Mouse (Mus musculus): Measurements from ENCODE around the gene Zfp575. TPM values are rescaled to one million over a fixed set of nuclear protein-coding genes. Genes with fewer than 3 reads are reported as not detected.
A peak's percentile ranks its signal among the peaks of the same experiment; 100 is the strongest.
"Not testable (repeated sequence)": the region's sequence is repeated elsewhere in the genome, so short reads cannot be mapped to it uniquely, and the experiment has no call there.

Gene Zfp575
- 4.8 and 9.6 TPM in 2 replicates for polyA plus RNA-seq (2012; rRNA removed)

- DNase-seq (ENCODE audit: low read depth), result peak; percentile 94
- TF ChIP-seq POLR2A (IDR thresholded peaks at IDR 0.05; ENCODE audit: borderline replicate concordance, extremely low read depth, insufficient read depth, insufficient read length, poor library complexity, severe bottlenecking) (peak; percentile 69; the same call in 1 of the 2 replicates), CTCF (IDR thresholded peaks at IDR 0.05; ENCODE audit: borderline replicate concordance, extremely low read depth, insufficient read depth, insufficient read length) (no peak)
These were observed at the start of gene Zfp575, which contains the start of gene Ethe1 for GRCm38 (mm10) chr7:24587330-24588105. Gene Zfp575, minus strand, starts transcription at chr7:24587641. Gene Ethe1, plus strand, starts transcription at chr7:24587543.

GRCm38 (mm10) chr7:24637046-24637445 lies 49.6 kb upstream of the Zfp575 start:
- TF ChIP-seq POLR2A (IDR thresholded peaks at IDR 0.05; ENCODE audit: borderline replicate concordance, extremely low read depth, insufficient read depth, insufficient read length, poor library complexity, severe bottlenecking), result no peak
- TF ChIP-seq CTCF (IDR thresholded peaks at IDR 0.05; ENCODE audit: borderline replicate concordance, extremely low read depth, insufficient read depth, insufficient read length), result no peak
- no peak for DNase-seq (ENCODE audit: low read depth)

GRCm38 (mm10) chr7:24636264-24636663 lies 48.8 kb upstream of the Zfp575 start, which contains the start of gene Lypd3:
Gene Lypd3, plus strand, starts transcription at chr7:24636550.
- TF ChIP-seq POLR2A (IDR thresholded peaks at IDR 0.05; ENCODE audit: borderline replicate concordance, extremely low read depth, insufficient read depth, insufficient read length, poor library complexity, severe bottlenecking) (no peak), CTCF (IDR thresholded peaks at IDR 0.05; ENCODE audit: borderline replicate concordance, extremely low read depth, insufficient read depth, insufficient read length) (no peak)
- no peak for DNase-seq (ENCODE audit: low read depth)

- TF ChIP-seq POLR2A (IDR thresholded peaks at IDR 0.05; ENCODE audit: borderline replicate concordance, extremely low read depth, insufficient read depth, insufficient read length, poor library complexity, severe bottlenecking), result no peak
- TF ChIP-seq CTCF (IDR thresholded peaks at IDR 0.05; ENCODE audit: borderline replicate concordance, extremely low read depth, insufficient read depth, insufficient read length), result no peak
- DNase-seq (ENCODE audit: low read depth), result no peak
These were observed 42.9 kb upstream of the Zfp575 start for GRCm38 (mm10) chr7:24630116-24630880.

- TF ChIP-seq POLR2A (IDR thresholded peaks at IDR 0.05; ENCODE audit: borderline replicate concordance, extremely low read depth, insufficient read depth, insufficient read length, poor library complexity, severe bottlenecking) (no peak), CTCF (IDR thresholded peaks at IDR 0.05; ENCODE audit: borderline replicate concordance, extremely low read depth, insufficient read depth, insufficient read length) (no peak)
- no peak for DNase-seq (ENCODE audit: low read depth)
These were observed 42.2 kb upstream of the Zfp575 start for GRCm38 (mm10) chr7:24629672-24630071.

- peak; percentile 86 for DNase-seq (ENCODE audit: low read depth)
- TF ChIP-seq POLR2A (IDR thresholded peaks at IDR 0.05; ENCODE audit: borderline replicate concordance, extremely low read depth, insufficient read depth, insufficient read length, poor library complexity, severe bottlenecking), result no peak
- TF ChIP-seq CTCF (IDR thresholded peaks at IDR 0.05; ENCODE audit: borderline replicate concordance, extremely low read depth, insufficient read depth, insufficient read length), result no peak
These were observed 41.5 kb upstream of the Zfp575 start for GRCm38 (mm10) chr7:24628685-24629610.

- DNase-seq (ENCODE audit: low read depth), result no peak
These were observed 35.5 kb upstream of the Zfp575 start for GRCm38 (mm10) chr7:24622967-24623366.

GRCm38 (mm10) chr7:24621193-24621592 lies 33.8 kb upstream of the Zfp575 start:
- TF ChIP-seq POLR2A (IDR thresholded peaks at IDR 0.05; ENCODE audit: borderline replicate concordance, extremely low read depth, insufficient read depth, insufficient read length, poor library complexity, severe bottlenecking), result no peak
- no peak; the same call in 1 of the 2 replicates for TF ChIP-seq CTCF (IDR thresholded peaks at IDR 0.05; ENCODE audit: borderline replicate concordance, extremely low read depth, insufficient read depth, insufficient read length)
- DNase-seq (ENCODE audit: low read depth), result no peak

More at GRCm38 (mm10) chr7:24622967-24623366, 35.5 kb upstream of the Zfp575 start:
- TF ChIP-seq POLR2A (IDR thresholded peaks at IDR 0.05; ENCODE audit: borderline replicate concordance, extremely low read depth, insufficient read depth, insufficient read length, poor library complexity, severe bottlenecking), result no peak
- no peak for TF ChIP-seq CTCF (IDR thresholded peaks at IDR 0.05; ENCODE audit: borderline replicate concordance, extremely low read depth, insufficient read depth, insufficient read length)

- DNase-seq (ENCODE audit: low read depth), result no peak
- TF ChIP-seq POLR2A (IDR thresholded peaks at IDR 0.05; ENCODE audit: borderline replicate concordance, extremely low read depth, insufficient read depth, insufficient read length, poor library complexity, severe bottlenecking) (no peak), CTCF (IDR thresholded peaks at IDR 0.05; ENCODE audit: borderline replicate concordance, extremely low read depth, insufficient read depth, insufficient read length) (no peak)
These were observed 32.4 kb upstream of the Zfp575 start for GRCm38 (mm10) chr7:24619671-24620397.

GRCm38 (mm10) chr7:24618374-24618773 lies 30.9 kb upstream of the Zfp575 start:
- DNase-seq (ENCODE audit: low read depth), result not testable (repeated sequence)

Measured in brain, embryonic 14.5 days (tissue).